Mouse (Mus musculus): Measurements from ENCODE around the gene Pkp2.
"Not testable (repeated sequence)": the region's sequence is repeated elsewhere in the genome, so short reads cannot be mapped to it uniquely, and the experiment has no call there.

Gene Pkp2

DNA sequence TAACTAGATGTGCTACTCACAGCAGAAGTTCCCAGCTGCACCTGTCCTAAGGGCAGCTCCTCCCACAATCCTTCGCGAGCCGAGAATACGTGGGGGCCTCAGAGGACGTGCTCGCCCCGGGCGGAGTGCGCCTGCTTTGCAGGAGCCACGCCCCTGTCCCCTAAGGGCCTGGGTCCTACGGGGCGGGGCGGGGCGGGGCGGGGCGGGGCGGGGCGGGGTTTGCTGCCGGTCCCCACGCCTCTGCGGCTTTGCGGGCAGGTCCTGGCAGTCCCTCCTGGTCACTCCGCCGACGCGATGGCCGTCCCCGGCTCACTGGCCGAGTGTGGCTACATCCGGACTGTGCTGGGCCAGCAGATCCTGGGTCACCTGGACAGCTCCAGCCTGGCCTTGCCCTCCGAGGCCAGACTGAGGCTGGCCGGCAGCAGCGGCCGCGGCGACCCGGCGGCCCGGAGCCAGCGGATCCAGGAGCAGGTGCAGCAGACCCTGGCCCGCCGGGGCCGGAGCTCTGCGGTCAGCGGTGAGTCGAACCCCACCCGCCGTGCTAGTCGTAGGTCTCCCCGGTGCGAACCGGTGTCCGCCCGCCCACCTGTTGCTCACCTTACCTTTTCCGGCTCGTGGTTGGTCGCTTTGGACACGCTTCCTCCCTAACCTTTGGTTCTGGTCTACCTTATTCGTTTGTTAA is at the start of gene Pkp2:
TSS of gene Pkp2 (plus strand) at position 240 of the 682 bp plus-strand sequence.
- peak; percentile 79 for DNase-seq (ENCODE audit: low read depth, low spot score)

DNA sequence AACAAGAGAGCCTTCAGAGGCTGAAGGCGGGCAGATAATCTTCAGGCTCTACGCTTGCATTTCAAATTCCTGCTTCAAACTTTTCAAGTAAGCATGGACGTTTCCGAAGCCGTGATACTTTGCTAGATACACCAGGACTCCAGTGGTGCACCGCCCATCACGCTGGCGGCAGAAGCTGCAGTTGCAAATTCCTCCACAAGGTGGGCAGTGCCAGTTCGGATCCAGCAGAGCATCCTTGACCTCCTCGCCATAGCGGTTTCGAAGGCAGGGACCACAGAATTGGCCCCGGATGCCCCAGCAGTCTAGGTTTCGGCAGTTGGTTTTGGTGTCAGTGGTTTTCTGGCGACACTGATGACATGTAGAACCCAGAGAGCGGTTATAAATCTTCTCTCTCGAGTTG is 15.7 kb upstream of the Pkp2 start:
- no peak for DNase-seq (ENCODE audit: low read depth, low spot score)

DNA sequence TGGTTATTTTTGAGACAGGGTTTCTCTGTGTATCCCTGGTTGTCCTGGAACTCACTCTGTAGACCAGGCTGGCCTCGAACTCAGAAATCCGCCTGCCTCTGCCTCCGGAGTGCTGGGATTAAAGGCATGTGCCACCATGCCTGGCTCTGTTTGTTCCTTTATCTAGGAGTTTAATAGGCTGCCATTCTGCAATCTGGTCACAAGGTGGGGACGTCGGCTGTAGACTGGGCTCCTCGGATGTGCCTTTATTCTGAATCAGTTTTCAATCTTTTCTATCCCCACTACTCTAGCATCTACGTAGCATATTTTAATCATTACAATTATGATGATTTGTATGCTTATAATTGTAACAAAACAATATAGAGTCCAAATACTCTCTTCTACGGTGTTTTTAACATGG is 11.1 kb upstream of the Pkp2 start:
- DNase-seq (ENCODE audit: low read depth, low spot score) = peak; percentile 37

DNA sequence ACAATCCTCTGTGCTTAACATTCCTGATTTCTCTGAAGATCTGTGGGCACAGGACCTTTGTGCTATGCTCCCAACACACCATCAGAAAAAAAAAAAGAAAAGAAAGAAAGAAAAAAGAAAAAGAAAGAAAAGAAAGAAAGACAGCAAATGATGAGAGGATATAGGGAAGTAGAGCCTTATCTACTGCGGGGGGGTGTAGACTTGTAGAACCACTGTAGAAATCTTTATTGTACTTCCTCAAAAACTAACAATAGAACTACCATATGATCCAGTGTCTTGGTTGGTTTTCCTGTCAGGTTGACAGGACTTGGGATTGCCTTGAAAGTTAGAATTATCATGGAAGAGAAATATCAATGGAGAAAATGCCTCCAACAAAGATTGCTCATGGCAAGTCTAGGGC is 8.5 kb upstream of the Pkp2 start:
- DNase-seq (ENCODE audit: low read depth, low spot score) = no peak

DNA sequence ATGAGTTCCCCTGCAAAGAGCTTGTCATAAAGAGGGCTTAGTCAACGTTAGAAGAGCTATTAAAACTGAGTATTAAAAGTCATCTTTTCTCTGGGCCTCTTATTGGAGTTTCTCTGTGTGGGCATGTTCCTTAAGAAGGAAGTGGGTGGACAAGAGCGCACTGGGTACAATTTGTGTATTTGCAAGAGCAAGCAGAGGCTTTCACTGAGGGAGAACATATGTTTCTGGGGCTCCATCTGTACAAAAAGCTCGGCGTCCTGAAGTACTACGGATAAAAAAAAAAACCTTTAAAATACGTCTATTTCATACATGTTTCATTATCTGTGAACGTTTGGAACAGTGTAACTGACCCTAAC is 417 bp upstream of the Pkp2 start:
- DNase-seq (ENCODE audit: low read depth, low spot score) = no peak

DNA sequence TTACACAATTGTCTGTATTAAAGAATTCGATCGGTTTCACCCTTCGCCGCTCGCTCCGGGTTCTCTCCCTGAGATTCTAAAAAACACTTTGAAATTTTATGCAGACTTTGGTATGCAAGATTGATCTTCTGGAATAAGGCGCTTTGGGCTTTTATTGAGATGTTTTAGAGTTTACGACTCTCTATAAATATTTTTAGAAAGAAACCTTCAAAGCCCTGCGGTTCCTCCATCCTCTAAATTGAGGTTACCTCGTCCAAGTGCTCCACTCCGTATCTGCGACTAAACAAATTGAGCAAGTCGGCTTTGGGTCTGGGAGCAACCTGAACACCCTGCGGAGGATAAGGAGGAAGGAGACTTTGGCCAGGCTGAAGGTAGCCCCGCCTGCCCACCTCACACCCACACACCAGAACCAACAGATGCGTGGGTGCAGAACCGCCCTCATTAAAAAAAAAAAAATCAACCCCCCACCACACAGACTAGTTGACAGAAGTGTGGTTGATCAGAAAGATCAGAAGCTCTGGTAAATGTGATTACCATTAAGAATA is 715 bp downstream of the Pkp2 start:
- no peak for DNase-seq (ENCODE audit: low read depth, low spot score)

DNA sequence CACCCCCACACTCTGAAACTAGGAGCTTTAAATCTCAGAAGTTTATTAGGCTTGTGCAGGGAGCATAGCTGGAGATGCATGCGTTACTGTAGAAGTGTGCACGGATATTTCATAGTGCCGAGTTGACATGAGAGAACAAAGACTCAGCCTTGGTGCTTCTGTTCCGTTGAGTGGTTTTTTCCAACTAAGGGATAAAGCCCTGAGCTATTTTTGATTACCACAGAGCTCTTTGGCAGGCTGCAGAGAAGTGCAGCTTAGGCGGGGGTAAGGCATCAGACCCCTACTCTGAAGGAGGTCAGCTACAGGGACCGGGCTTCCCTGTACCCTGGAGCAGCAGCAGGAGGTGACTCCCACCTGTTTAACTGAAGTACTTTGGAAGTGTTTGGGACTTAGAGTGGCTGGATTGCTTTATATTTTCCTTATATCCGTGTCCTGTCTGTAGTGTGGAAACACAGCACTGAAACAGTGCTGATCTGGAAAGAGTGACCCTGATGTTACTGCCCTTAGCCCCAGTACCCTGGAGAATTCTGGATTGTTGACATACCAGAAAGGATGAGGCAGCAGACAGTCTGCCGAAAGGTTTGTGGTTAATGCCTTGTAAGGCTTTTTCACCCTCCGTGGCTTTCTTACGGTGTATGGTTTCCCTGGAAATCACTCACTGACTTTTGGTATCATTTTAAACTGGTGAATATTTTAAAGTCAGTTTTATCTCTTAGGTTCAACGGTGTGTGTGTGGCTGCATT is 2.7 kb downstream of the Pkp2 start:
- no peak for DNase-seq (ENCODE audit: low read depth, low spot score)

DNA sequence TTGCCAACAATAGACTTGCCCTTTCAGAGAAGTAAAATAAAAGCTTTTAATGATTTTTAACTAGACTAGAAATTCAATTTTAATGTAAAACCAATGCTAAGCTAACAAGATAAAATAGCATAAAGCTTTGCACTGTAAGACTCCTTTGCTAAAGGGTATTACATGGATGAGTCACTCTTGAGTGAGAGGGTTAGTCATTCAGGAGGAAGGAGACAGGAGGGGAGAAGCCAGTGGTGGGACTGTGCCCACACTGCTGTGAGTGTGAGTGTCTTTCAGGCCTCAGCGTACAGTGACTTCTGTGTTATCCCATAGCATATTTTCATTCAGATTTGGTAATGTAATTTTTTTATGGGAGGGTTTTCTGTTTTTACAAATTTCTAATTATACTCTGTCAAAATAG is 3.8 kb downstream of the Pkp2 start:
- no peak for DNase-seq (ENCODE audit: low read depth, low spot score)

DNA sequence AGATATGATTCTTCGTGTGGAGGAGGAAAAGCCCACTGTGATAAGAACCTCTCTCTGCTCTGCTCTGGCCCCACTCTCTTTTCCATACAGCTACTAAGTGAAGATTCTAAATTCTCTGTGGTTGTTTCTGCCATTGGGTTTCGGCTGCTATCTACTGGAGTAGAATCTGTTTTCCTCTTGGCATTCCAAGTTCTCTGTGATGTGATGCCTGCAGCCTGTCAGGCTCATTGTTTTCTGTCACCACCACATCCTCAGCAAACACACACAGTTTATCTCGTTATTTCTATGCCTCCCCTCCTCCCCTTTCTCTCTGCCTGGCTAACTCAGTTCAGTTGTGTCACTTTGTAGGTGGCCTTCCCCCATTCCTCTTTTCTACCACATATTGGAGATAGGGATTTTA is 6.7 kb downstream of the Pkp2 start:
- DNase-seq (ENCODE audit: low read depth, low spot score) = no peak

DNA sequence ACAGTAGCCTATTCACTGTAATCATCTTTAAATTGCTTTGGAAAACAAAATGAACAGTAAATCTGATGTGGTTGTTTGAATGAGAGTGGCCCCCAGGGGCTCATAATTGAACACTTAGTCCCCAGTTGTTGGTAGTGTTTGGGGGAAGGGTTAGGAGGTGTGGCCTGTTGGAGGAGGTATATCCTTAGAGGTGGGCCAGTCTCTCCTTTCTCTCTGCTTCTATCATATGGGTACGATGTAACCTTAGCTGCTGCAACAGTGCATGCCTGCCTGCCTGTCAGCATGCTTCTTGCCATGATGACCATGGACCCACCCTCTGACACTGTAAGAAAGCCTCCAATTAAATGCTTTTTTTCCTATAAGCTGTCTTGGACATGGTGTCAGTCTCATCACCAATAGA is 9.5 kb downstream of the Pkp2 start:
- no peak for DNase-seq (ENCODE audit: low read depth, low spot score)

DNA sequence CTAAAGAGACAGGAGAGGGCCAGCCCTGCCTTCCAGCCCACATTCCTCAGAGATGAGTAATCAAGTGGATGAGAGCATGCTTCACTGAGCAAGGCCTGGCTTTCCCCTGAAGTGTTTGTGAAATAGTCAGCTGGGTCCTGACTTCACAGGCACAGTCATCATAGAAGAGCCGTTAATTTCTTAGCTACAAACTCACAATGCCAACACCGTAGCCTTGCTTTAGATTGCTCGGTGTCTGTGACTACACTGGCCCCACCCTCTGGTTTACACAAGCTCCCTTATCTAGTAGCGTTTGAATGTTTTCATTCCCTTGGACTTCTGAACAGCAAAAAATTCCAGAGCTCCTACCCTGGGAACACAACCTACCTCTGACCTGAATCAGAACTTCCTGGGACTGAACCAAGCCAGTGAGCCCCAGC is 11.4 kb downstream of the Pkp2 start:
- DNase-seq (ENCODE audit: low read depth, low spot score) = peak; percentile 47

DNA sequence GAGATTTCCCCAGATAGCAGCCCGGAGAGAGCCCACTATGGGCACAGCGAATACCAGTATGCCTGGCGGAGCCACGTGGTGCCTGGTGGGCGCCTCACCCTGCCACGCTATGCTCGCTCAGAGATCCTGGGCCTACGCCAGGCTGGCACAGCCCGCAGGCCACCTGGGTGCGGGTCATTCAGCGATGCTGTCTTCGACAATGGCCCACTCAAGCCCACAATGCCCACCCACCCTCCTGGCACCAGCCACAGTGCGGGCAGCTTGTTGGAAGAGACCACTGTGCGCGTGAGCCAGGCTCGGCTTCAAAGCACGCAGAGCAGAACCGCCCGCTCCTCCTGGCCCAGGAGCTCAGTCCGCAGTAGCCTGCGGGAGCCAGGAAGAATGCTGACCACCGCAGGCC is 12.7 kb downstream of the Pkp2 start:
- no peak for DNase-seq (ENCODE audit: low read depth, low spot score)

DNA sequence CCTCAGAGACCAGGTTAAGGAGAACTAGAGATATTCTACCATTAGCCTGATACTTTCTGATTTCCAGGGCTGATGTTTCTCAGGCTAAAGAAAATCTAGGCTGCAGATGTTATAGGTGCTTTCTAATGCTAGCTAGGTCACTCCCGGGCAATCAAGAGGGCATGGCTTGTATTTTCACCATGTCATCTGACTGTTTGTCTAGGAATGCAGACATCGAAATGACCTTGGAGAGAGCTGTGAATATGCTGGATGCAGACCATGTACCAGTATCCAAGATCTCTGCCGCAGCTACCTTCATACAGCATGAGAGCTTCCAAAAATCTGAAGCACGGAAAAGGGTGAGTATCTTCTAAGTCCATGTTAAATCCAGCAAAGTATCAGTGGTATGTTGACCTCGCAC is 17.3 kb downstream of the Pkp2 start:
- no peak for DNase-seq (ENCODE audit: low read depth, low spot score)

DNA sequence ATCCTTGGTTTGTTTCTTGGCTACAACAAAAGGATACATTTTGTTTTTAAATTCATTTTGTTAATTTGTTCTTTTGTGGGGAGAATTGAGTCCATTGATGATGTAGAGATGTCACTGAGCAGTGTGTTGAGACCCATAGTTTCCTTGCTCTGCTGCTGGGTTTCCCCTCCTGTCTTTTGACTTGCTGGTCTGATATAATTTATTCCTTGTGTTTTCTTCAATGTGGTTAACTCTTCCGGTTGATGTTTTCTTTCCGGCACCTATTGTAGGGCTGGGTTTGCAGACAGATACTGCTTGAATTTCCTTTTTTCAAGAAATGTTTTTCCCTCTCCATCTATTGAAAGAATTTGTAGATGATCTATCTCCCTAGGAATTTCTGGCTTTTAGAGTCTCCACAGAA is 20.8 kb downstream of the Pkp2 start:
- no peak for DNase-seq (ENCODE audit: low read depth, low spot score)

DNA sequence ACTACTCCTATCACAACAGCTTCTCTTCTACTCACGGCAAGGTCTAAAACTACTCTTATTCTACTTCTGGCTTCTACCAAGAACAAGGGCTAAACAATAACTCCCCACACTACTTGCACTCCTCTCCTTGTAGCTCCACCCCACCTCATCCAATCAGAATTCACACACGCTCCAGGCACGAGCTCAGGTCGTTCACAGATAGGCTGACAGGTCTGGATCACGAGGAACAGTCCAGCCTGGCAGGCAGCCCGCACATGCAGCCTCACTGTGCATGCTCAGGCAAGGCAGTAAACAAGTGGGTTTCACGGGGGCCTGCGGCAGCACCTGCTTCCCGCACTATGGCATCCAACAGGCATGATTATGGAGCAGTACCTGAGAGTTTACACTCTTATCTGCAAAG is 23.6 kb downstream of the Pkp2 start:
- not testable (repeated sequence) for DNase-seq (ENCODE audit: low read depth, low spot score)

DNA sequence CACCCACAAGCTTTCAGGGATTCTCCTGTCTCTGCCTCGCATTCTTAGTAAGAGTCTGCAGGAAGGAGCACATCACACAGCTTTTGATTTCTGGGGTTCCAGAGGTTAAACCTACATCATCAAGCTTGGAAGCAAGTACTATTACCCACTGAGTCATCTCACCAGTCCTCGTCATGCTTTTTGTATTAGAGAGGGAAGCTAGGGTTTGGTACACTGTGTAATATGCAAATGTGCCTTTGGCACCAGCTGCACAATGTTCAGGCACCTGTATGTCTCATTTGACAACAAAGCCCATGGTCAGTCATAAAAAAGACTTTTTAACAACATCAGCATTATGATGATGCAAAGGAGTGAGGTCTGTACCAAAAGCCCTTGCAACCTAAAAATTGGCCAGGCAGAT is 25.2 kb downstream of the Pkp2 start:
- no peak for DNase-seq (ENCODE audit: low read depth, low spot score)

DNA sequence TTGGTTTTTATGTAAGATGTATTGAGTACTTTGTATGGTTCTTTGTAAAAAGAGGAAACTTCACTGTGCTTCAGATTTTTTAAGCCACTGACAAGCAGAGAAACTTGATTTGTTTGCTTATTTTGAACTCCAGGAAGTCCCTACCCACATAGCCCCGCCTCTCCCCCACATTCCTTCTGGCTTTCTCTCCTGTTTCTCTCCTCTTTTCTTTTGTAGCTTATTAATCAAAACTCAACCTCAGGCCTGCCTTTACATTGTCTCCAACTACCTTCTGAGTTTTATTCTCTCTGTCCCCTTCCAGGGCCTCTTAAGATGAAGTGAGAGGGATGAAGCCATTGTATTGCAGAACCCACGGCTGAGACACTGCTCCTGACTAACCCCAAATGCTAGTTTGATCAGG is 31.6 kb downstream of the Pkp2 start:
- no peak for DNase-seq (ENCODE audit: low read depth, low spot score)

DNA sequence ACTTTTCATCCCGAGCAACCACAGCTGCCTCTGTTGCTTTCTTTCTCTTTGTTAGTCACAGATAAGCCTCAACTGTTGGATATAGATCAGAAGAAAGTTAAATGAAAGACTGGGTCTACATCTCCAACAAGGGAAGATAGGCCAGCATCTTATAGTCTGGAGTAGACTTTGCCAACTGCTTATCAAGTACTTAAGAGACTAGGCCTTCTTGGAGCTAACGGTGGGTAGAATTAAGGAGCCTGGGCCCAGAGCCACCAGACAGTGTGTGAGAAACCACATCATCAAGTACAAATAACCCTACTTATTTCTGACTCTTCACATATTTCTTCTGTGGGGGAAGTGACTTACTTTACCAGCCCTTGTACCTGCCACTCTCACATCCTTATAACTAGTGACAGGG is 37.4 kb downstream of the Pkp2 start:
- DNase-seq (ENCODE audit: low read depth, low spot score) = no peak

DNA sequence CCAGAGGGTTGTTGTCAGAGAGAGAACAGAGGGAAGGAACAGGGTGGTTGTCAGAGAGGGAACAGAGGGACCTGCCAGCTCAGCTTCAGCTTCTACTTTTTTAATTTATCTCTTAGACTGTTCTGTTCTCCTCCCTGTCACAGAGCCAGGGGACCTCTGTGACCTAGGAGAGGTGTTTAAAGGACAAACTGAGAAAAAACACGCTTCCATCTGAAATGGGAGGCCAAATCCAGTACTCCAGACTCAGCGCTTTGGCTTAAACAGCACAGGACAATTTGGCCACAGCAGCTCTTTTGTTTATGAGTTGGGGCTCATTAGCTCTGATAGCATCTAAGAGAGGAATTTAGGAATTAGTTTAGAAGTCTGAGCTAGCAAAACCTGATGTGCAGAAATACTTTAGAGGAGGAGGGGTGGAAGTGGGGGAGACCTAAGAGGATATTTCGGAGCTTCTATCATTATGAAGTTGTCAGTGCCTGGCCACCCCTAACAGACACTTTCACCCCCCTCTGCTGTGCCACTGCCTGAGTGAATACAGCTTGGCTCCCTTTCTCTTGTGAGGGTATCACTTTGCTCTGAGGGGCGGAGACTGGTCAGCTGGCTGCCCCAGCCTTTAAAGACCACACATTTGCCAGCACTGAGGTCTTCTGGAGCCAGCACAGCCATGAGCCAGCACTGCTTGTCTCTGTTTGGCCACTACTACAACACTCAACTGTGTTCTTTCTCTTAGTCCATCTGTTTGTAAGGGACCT is 40.4 kb downstream of the Pkp2 start:
- DNase-seq (ENCODE audit: low read depth, low spot score) = no peak

DNA sequence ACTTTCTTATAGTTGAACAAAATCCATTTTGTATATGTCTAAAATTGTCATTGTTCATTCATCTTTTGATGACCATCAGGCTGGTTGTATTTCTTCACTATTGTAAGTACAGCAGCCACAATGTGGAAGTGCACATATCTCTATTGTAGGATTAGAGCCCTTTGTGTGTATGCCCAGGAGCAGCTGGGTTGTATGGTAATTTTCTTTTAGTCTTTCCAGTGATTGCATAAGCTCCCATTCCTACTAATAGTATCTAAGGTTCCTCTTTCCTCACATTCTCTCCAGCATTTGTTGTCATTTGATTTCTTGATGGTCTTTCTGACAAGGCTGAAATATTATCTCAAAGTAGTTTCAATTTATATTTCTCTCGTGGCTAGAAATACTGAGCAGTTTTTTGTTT is 42.1 kb downstream of the Pkp2 start:
- DNase-seq (ENCODE audit: low read depth, low spot score) = no peak

DNA sequence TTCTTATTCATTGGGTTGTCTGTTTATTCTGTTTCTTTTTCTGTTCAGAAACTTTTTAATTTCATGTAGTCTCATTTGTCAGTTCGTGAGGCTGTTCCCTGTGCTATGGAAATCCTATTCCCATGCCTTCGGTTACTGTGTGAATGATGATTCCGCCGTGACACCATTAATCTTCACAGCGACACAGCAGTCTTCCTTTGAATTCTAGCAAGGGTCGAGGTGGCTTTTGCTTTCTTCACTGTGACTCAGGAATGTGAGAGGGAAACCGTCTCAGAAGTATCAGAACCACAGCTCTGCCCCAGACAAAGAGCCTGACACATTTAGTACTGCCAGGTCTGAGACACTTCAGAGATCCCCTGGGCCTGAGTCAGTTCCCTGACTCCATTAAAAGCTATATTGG is 42.8 kb downstream of the Pkp2 start:
- peak; percentile 64 for DNase-seq (ENCODE audit: low read depth, low spot score)

DNA sequence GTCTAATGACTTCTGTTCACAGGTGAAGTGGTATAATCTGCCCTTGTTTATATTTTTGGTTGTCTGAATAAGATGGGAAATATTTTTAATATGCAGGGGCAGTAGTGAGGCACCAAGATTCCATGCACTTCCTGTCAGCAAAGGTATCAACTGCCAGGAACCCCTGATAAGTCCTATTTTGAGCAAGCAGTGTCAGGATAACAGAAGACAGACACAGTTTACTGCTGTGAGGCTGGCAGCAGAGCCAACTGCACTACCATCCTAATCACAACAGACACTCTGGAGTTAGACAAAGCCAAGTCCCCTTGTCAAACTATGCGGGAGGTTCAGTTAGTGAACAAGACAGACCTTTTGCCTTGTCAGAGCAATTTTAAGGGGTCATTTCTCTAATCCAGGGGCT is 43.6 kb downstream of the Pkp2 start:
- DNase-seq (ENCODE audit: low read depth, low spot score) = no peak

DNA sequence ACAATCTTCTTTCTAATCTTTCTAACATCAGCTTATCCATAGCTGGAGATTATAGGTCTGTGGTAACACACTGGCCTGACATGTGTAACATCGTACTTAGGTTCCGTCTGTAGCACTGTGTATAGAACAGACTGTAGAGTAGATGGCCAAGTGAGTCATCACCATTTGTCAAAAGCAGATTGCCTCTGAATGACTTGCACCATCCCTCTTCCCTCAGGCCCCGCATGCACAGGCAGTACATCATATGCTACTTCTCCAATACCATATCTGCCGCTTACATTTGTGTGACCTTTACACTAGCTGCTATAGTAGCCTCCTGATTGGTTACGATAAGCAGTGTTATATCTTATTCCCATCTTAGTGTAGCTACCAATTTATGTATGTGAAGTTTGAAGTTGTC is 47.8 kb downstream of the Pkp2 start:
- DNase-seq (ENCODE audit: low read depth, low spot score) = no peak
